20 mouse cellular contexts compared by ENCODE assay signal in the genomic region with DNA sequence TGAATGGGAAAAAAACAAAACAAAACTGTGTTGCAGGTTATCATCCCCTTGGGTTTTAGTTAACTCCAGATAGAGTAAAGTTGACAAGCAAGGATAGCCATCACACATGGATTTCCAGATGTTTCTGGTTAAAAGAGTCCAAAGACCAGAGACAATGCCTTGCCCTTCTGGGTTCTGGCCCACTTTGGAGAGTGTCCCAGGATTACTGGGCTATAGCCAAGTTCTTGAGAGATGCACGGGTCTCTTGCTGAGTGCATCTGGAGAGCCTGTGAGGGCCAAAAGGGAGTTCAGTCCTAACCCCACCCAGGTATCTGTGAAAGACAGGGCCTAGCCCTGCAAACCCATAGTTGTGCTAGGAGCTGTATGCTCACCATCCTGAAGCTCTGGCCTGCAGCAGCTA.
DNase-seq lines count a peak whose midpoint lies in the region; ATAC-seq and TF ChIP-seq lines count a peak whose summit lies in the region.
"Had no signal": no experiment of that assay in that cellular context is flagged by ENCODE, and none has a peak within 500 bp of the region (broad histone marks: within the 10 kb centered on the region; RNA-seq: fewer than 3 reads in every experiment).

No protein-coding gene starts in this region.

- H3K9me3 ChIP-seq in embryonic facial prominence, embryonic 13.5 days = no peaks in the 10 kb centered on the region
- H3K9me3 ChIP-seq in embryonic facial prominence, embryonic 10.5 days = peaks cover 3% of the 10 kb centered on the region; the same call in 1 of the 2 replicates
- H3K9me3 ChIP-seq: heart, embryonic 10.5 days; hindbrain, embryonic 13.5 days; midbrain, embryonic 12.5 days; neural tube, embryonic 15.5 days had no signal

- 72% methylated on average over 1 of the region's 1 CpGs for WGBS in embryonic facial prominence, embryonic 13.5 days
- WGBS in embryonic facial prominence, embryonic 10.5 days = 86% methylated on average over 1 of the region's 1 CpGs

- intact Hi-C loops in heart, postnatal 25 days (cut with DNase I) = no loop called here

- H3K4me3 ChIP-seq in embryonic facial prominence, embryonic 13.5 days = no peak overlapping the region
- no peak overlapping the region for H3K4me3 ChIP-seq in embryonic facial prominence, embryonic 10.5 days
- H3K4me3 ChIP-seq in embryonic fibroblast, embryonic 13.5 days (ENCODE audit: insufficient read depth, low read length) = no peak overlapping the region
- H3K4me3 ChIP-seq: erythroblast, embryonic 14.5 days; forebrain, embryonic 12.5 days; heart, embryonic 10.5 days; hindbrain, embryonic 13.5 days; midbrain, embryonic 12.5 days; neural tube, embryonic 15.5 days had no signal

- H3K4me1 ChIP-seq in embryonic facial prominence, embryonic 13.5 days = peaks cover 23% of the 10 kb centered on the region
- peaks cover 20% of the 10 kb centered on the region for H3K4me1 ChIP-seq in embryonic facial prominence, embryonic 10.5 days
- H3K4me1 ChIP-seq in embryonic fibroblast, embryonic 13.5 days (ENCODE audit: control insufficient read depth, insufficient read depth, low read length) = peaks cover 4% of the 10 kb centered on the region; the same call in 1 of the 2 replicates

- no peak for TF ChIP-seq CTCF in embryonic fibroblast, embryonic 13.5 days (IDR thresholded peaks at IDR 0.05; ENCODE audit: borderline replicate concordance, insufficient read depth, low read length)

- ATAC-seq in embryonic facial prominence, embryonic 13.5 days (ENCODE audit: insufficient number of reproducible peaks, insufficient read depth, low FRiP score, low TSS enrichment, low read depth) = no peak

- H3K4me2 ChIP-seq in embryonic facial prominence, embryonic 13.5 days = no peak overlapping the region
- H3K4me2 ChIP-seq: forebrain, embryonic 12.5 days; hindbrain, embryonic 13.5 days; lung, embryonic 14.5 days; midbrain, embryonic 12.5 days; neural tube, embryonic 15.5 days had no signal

- H3K36me3 ChIP-seq in embryonic facial prominence, embryonic 13.5 days = no peaks in the 10 kb centered on the region
- H3K36me3 ChIP-seq in embryonic facial prominence, embryonic 10.5 days (replicated peaks) = no peaks in the 10 kb centered on the region
- H3K36me3 ChIP-seq: forebrain, embryonic 12.5 days; hindbrain, embryonic 13.5 days; midbrain, embryonic 12.5 days; neural tube, embryonic 15.5 days had no signal

- 0 out of 2 replicates have a peak overlapping the region, but pooled peaks have one; percentile 4 for H3K27ac ChIP-seq in embryonic facial prominence, embryonic 13.5 days
- H3K27ac ChIP-seq in embryonic facial prominence, embryonic 10.5 days (replicated peaks) = no peak overlapping the region
- peak overlapping the region; percentile 86 for H3K27ac ChIP-seq in embryonic fibroblast, embryonic 13.5 days (ENCODE audit: insufficient read depth, low read length)
- H3K27ac ChIP-seq: forebrain, embryonic 12.5 days; heart, embryonic 10.5 days; hindbrain, embryonic 13.5 days; liver, embryonic 14.5 days; midbrain, embryonic 12.5 days; neural tube, embryonic 15.5 days had no signal

- DNase-seq in embryonic facial prominence, embryonic 10.5 days (ENCODE audit: low spot score) = no peak
- DNase-seq in heart, adult 8-10 months (ENCODE audit: low spot score) = peak; percentile 39
- DNase-seq in heart, postnatal 25 days (ENCODE audit: low spot score) = no peak
- DNase-seq in 3T3-L1 (ENCODE audit: low read depth, low spot score) = peak; percentile 92
- no peak for DNase-seq in retina, embryonic 14.5 days (ENCODE audit: low spot score)
- DNase-seq in frontal cortex, adult 2 months (ENCODE audit: extremely low spot score in 1 of 2, low spot score in 1 of 2) = no peak
- DNase-seq: cerebellum, adult 8-10 months; layer of hippocampus, adult 9-11 months; lung, embryonic 14.5 days; thymus, postnatal 25 days had no signal

- TF ChIP-seq POLR2A in embryonic fibroblast, embryonic 13.5 days (IDR thresholded peaks at IDR 0.05; ENCODE audit: low read depth, low read length) = no peak

- no peak overlapping the region for H3K9ac ChIP-seq in embryonic facial prominence, embryonic 13.5 days
- H3K9ac ChIP-seq: forebrain, embryonic 12.5 days; hindbrain, embryonic 13.5 days; liver, embryonic 14.5 days; lung, embryonic 14.5 days; midbrain, embryonic 12.5 days; neural tube, embryonic 15.5 days had no signal

- H3K27me3 ChIP-seq in embryonic facial prominence, embryonic 13.5 days = no peaks in the 10 kb centered on the region
- no peaks in the 10 kb centered on the region for H3K27me3 ChIP-seq in embryonic facial prominence, embryonic 10.5 days (replicated peaks; ENCODE audit: low read depth, poor library complexity, severe bottlenecking)
- H3K27me3 ChIP-seq: forebrain, embryonic 12.5 days; hindbrain, embryonic 13.5 days; midbrain, embryonic 12.5 days; neural tube, embryonic 15.5 days; Patski had no signal

Comparison
In these comparisons a context has a peak if more than half of its experiments do, and no peak if none do; other contexts are left out.
1. DNase-seq: peak in heart, adult 8-10 months (single experiment) and 3T3-L1 (single experiment); none in embryonic facial prominence, embryonic 10.5 days (single experiment), heart, postnatal 25 days (single experiment), retina, embryonic 14.5 days (single experiment) and frontal cortex, adult 2 months (0 of 2).